Mouse (Mus musculus): ENCODE data around the gene Tead1. TPM values are rescaled to one million over a fixed set of nuclear protein-coding genes. Genes with fewer than 3 reads are reported as not detected.

Gene Tead1
- polyA plus RNA-seq, 1 experiment from 2014 or later, result 36.2 TPM

DNA sequence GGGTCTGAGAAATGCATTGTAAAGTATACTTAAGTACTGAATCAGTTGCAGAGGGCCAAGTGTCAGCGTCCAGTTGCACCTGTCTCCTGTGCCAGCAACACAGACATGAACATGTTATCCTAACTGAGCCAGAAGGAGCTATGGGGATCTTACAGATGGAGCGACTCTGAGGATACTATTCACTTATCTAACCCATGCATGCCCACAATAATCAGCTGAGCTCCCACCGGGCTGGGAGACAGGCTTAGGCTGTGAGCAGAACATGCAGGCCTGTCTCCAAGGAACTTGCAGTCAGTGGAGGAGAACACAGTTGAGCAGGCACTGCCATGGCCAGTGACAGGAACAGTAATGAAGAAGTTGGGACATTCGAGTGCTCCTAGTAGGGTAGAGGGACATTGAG, 42.7 kb downstream of the Tead1 start:
- WGBS, result 79% methylated on average over 4 of the region's 4 CpGs
- Histone ChIP-seq H3K27ac (ENCODE audit: low read length) (no peak overlapping the region), H3K4me1 (ENCODE audit: control insufficient read depth, insufficient read depth, low read length) (peaks cover 28% of the 10 kb centered on the region)

DNA sequence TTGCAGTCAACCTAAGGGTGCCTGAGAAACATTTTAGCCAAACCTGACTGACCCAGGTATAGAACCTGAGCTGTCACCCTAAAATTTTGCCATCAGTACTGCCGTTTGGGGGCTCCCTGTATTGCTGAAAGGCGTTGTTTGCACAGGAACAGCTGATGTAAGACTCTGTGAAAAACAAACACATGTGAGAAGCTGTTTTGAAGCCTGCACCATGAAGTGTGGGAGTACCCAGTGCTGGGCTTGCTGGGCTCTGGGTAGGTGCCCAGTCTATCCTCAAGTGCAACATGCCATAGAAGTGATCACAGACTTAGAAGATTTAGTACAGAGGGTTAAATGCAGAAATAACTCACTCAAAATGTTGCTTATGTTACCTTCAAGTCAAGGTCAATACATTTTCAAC, 49.3 kb downstream of the Tead1 start:
- H3K27me3 ChIP-seq (ENCODE audit: control insufficient read depth, insufficient read depth, low read length), result no peaks in the 10 kb centered on the region
- H3K4me3 ChIP-seq (ENCODE audit: low read depth, low read length), result no peak overlapping the region
- 41% methylated on average over 2 of the region's 2 CpGs for WGBS
- H3K4me1 ChIP-seq (ENCODE audit: control insufficient read depth, insufficient read depth, low read length), result peaks cover 23% of the 10 kb centered on the region; the same call in 1 of the 2 replicates
- H3K27ac ChIP-seq (ENCODE audit: low read length), result no peak overlapping the region
- no peak overlapping the region for H3K4me2 ChIP-seq (replicated peaks; ENCODE audit: low read depth, low read length)
- no peaks in the 10 kb centered on the region for H3K9me3 ChIP-seq (ENCODE audit: control insufficient read depth, low read depth, low read length)
- no peaks in the 10 kb centered on the region for H3K36me3 ChIP-seq (ENCODE audit: control insufficient read depth, insufficient read depth, low read length)
- ATAC-seq (ENCODE audit: insufficient number of reproducible peaks, insufficient read depth, low FRiP score, low read depth), result no peak
- H3K9ac ChIP-seq (replicated peaks; ENCODE audit: low read depth, low read length), result no peak overlapping the region

More for the DNA sequence above, 42.7 kb downstream of the Tead1 start:
- Histone ChIP-seq H3K27me3 (ENCODE audit: control insufficient read depth, insufficient read depth, low read length) (no peaks in the 10 kb centered on the region), H3K4me2 (replicated peaks; ENCODE audit: low read depth, low read length) (no peak overlapping the region), H3K36me3 (ENCODE audit: control insufficient read depth, insufficient read depth, low read length) (no peaks in the 10 kb centered on the region), H3K4me3 (ENCODE audit: low read depth, low read length) (no peak overlapping the region), H3K9ac (replicated peaks; ENCODE audit: low read depth, low read length) (no peak overlapping the region), H3K9me3 (ENCODE audit: control insufficient read depth, low read depth, low read length) (no peaks in the 10 kb centered on the region)
- no peak for ATAC-seq (ENCODE audit: insufficient number of reproducible peaks, insufficient read depth, low FRiP score, low read depth)

DNA sequence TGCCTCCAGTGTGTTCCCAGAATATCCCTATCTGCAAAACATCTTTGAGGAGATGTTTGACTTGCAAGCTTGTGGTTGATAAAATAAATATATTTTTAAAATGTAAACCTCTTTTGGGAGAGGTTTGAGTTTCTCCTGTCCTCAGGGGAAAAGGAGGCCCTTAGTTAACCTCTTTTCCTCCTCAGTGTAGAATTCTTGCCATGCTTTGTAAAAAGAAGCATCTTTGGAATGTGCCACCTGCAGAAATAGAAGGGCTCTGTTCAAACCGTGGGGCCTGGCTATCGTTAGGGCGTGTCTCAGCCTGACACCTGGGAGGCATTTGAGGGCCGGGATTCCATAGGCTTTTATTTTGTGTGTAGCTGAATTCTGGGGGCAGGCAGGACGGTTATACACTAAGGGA, 51.1 kb downstream of the Tead1 start:
- 35% methylated on average over 5 of the region's 5 CpGs for WGBS
- H3K36me3 ChIP-seq (ENCODE audit: control insufficient read depth, insufficient read depth, low read length), result no peaks in the 10 kb centered on the region
- H3K4me1 ChIP-seq (ENCODE audit: control insufficient read depth, insufficient read depth, low read length), result peaks cover 27% of the 10 kb centered on the region; the same call in 1 of the 2 replicates
- no peak overlapping the region for H3K4me3 ChIP-seq (ENCODE audit: low read depth, low read length)
- no peak for ATAC-seq (ENCODE audit: insufficient number of reproducible peaks, insufficient read depth, low FRiP score, low read depth)
- H3K4me2 ChIP-seq (replicated peaks; ENCODE audit: low read depth, low read length), result no peak overlapping the region
- no peaks in the 10 kb centered on the region for H3K9me3 ChIP-seq (ENCODE audit: control insufficient read depth, low read depth, low read length)
- H3K9ac ChIP-seq (replicated peaks; ENCODE audit: low read depth, low read length), result no peak overlapping the region
- no peaks in the 10 kb centered on the region for H3K27me3 ChIP-seq (ENCODE audit: control insufficient read depth, insufficient read depth, low read length)
- no peak overlapping the region for H3K27ac ChIP-seq (ENCODE audit: low read length)

DNA sequence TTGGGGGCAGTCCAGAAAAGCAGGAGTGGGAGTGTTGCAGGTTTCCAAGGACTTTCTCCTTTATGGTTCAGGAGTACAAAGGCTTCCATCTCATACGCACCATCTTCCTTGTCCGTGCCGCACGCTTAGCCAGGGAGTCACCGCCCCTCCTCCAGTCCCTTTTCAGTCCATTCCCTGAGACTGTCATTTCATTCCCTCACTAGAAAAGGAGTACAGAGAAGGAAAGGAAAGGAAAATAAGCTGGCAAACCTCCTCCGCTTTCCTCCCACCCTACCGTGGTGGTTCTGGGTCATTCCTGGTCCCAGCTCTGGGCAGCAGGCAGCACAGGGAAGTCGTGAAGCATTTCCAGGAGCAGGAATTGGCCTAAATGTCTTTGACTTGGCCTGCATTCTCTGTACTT, 52.5 kb downstream of the Tead1 start:
- Histone ChIP-seq H3K4me3 (ENCODE audit: low read depth, low read length) (no peak overlapping the region), H3K36me3 (ENCODE audit: control insufficient read depth, insufficient read depth, low read length) (no peaks in the 10 kb centered on the region), H3K9ac (replicated peaks; ENCODE audit: low read depth, low read length) (no peak overlapping the region), H3K27me3 (ENCODE audit: control insufficient read depth, insufficient read depth, low read length) (no peaks in the 10 kb centered on the region), H3K9me3 (ENCODE audit: control insufficient read depth, low read depth, low read length) (no peaks in the 10 kb centered on the region), H3K27ac (ENCODE audit: low read length) (no peak overlapping the region), H3K4me1 (ENCODE audit: control insufficient read depth, insufficient read depth, low read length) (peaks cover 27% of the 10 kb centered on the region; the same call in 1 of the 2 replicates), H3K4me2 (replicated peaks; ENCODE audit: low read depth, low read length) (no peak overlapping the region)
- ATAC-seq (ENCODE audit: insufficient number of reproducible peaks, insufficient read depth, low FRiP score, low read depth), result no peak
- 66% methylated on average over 8 of the region's 8 CpGs for WGBS

DNA sequence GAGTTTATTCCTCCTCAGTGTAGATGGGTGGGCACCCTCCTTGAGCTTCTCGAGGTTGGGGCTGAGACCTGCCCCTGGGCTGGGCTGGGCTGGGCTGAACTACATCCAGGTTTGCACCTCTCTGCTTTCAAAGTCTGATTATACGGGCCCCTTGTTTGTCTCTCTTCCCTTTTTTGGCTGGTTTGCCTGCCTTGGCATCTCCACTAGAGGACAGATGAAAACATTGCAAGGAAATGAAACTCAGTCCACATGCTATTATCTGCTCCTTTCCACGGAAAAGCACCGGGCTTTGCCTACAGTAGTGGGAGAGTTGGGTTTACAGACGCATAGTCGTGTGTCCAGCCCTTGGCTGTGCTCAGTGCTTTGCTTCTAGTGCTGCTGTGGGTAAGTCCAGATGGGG, 60.1 kb downstream of the Tead1 start:
- ATAC-seq (ENCODE audit: insufficient number of reproducible peaks, insufficient read depth, low FRiP score, low read depth), result no peak
- no peaks in the 10 kb centered on the region for H3K36me3 ChIP-seq (ENCODE audit: control insufficient read depth, insufficient read depth, low read length)
- no peak overlapping the region for H3K4me3 ChIP-seq (ENCODE audit: low read depth, low read length)
- WGBS, result 72% methylated on average over 6 of the region's 6 CpGs
- H3K9me3 ChIP-seq (ENCODE audit: control insufficient read depth, low read depth, low read length), result no peaks in the 10 kb centered on the region
- H3K27ac ChIP-seq (ENCODE audit: low read length), result no peak overlapping the region
- H3K4me1 ChIP-seq (ENCODE audit: control insufficient read depth, insufficient read depth, low read length), result peaks cover 35% of the 10 kb centered on the region
- no peak overlapping the region for H3K9ac ChIP-seq (replicated peaks; ENCODE audit: low read depth, low read length)
- no peak overlapping the region for H3K4me2 ChIP-seq (replicated peaks; ENCODE audit: low read depth, low read length)
- no peaks in the 10 kb centered on the region for H3K27me3 ChIP-seq (ENCODE audit: control insufficient read depth, insufficient read depth, low read length)

DNA sequence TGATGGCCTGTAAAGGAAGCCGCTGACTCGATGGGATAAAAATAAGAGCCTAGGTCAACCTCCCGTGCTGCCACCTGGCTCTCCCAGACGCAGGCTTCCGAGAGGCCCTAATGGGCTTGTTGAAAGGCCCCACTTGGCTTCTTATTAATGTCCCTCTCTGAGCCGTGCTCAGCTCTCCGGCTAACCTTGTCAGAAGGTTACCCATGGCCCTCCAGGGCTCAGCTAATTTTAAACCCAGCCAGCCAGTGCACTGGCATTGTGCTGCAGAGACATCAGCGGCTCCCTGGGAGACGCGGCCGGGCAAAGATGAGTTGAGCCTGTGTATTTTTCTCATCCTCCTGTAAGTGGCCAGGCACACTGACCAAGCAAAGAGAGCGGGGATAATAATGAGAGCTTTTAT, 62.7 kb downstream of the Tead1 start:
- Histone ChIP-seq H3K4me3 (ENCODE audit: low read depth, low read length) (no peak overlapping the region), H3K4me2 (replicated peaks; ENCODE audit: low read depth, low read length) (no peak overlapping the region), H3K4me1 (ENCODE audit: control insufficient read depth, insufficient read depth, low read length) (peaks cover 45% of the 10 kb centered on the region), H3K36me3 (ENCODE audit: control insufficient read depth, insufficient read depth, low read length) (no peaks in the 10 kb centered on the region), H3K9ac (replicated peaks; ENCODE audit: low read depth, low read length) (no peak overlapping the region), H3K27ac (ENCODE audit: low read length) (no peak overlapping the region; the same call in 1 of the 2 replicates), H3K27me3 (ENCODE audit: control insufficient read depth, insufficient read depth, low read length) (no peaks in the 10 kb centered on the region), H3K9me3 (ENCODE audit: control insufficient read depth, low read depth, low read length) (no peaks in the 10 kb centered on the region)
- WGBS, result 23% methylated on average over 12 of the region's 12 CpGs
- no peak for ATAC-seq (ENCODE audit: insufficient number of reproducible peaks, insufficient read depth, low FRiP score, low read depth)

DNA sequence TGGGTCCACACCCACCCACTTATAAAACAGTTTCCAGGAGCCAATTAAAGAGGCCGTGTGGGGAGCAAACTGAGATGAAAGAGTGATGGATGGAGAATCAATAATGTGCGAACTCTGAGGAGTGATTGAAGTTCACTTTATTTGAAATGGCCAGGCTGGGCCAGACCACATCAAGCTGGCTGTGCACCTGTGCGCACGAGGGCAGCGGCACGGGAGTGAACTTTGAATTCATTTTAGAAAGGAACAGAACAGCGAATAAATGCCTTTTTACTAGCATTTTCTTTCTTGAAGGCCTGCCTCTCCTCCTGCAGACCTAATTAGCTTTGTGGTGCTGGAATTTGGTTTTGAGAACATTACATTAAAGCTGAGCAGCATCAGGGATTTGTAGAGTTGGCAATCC, 63.9 kb downstream of the Tead1 start:
- H3K4me2 ChIP-seq (replicated peaks; ENCODE audit: low read depth, low read length), result peak overlapping the region; percentile 19; the same call in 1 of the 2 replicates
- no peak overlapping the region for H3K4me3 ChIP-seq (ENCODE audit: low read depth, low read length)
- H3K36me3 ChIP-seq (ENCODE audit: control insufficient read depth, insufficient read depth, low read length), result no peaks in the 10 kb centered on the region
- no peaks in the 10 kb centered on the region for H3K27me3 ChIP-seq (ENCODE audit: control insufficient read depth, insufficient read depth, low read length)
- WGBS, result 37% methylated on average over 7 of the region's 7 CpGs
- H3K27ac ChIP-seq (ENCODE audit: low read length), result peak overlapping the region; percentile 80; the same call in 1 of the 2 replicates
- H3K9ac ChIP-seq (replicated peaks; ENCODE audit: low read depth, low read length), result no peak overlapping the region
- no peak for ATAC-seq (ENCODE audit: insufficient number of reproducible peaks, insufficient read depth, low FRiP score, low read depth)
- peaks cover 42% of the 10 kb centered on the region for H3K4me1 ChIP-seq (ENCODE audit: control insufficient read depth, insufficient read depth, low read length)
- H3K9me3 ChIP-seq (ENCODE audit: control insufficient read depth, low read depth, low read length), result no peaks in the 10 kb centered on the region

DNA sequence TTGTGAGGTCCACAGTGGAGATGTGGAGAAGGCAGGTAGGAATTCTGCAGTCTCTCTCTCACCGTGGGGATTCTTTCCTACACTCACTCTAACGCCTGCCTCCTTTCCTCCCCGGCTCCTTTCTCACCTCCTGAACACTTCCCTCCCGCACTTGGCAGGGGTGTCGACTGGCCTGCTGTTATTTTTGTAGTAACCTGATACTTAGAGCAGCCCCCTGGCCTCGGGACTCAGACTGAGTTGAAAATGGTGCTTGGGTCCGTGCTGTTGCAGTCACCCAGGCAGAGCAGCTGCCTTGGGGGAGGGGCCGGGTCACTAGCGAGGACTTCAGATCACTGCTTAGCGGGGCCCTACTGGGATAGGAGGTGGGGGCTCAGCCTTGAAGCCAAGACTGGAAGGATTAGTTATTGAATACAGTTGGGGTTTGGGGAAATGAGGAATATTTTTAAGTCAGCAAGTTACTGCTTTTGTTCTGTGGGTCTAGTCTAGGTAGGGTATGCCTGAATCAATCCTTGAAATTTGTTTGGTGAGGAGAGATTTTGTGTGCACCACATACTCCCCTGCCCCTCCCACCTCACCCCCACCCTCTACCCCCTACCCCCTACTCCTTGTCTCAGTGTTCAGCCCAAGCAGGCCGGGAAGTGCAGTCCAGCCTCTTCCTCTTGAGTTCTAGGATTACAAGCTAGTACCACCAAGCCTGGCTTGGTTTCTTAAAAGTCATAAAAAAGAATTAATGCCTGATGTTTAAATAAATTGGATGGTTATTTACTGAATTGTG, 64.7 kb downstream of the Tead1 start:
- Histone ChIP-seq H3K4me1 (ENCODE audit: control insufficient read depth, insufficient read depth, low read length) (peaks cover 46% of the 10 kb centered on the region), H3K9ac (replicated peaks; ENCODE audit: low read depth, low read length) (no peak overlapping the region), H3K9me3 (ENCODE audit: control insufficient read depth, low read depth, low read length) (no peaks in the 10 kb centered on the region), H3K4me2 (replicated peaks; ENCODE audit: low read depth, low read length) (peak overlapping the region; percentile 19; the same call in 1 of the 2 replicates), H3K27me3 (ENCODE audit: control insufficient read depth, insufficient read depth, low read length) (no peaks in the 10 kb centered on the region), H3K36me3 (ENCODE audit: control insufficient read depth, insufficient read depth, low read length) (no peaks in the 10 kb centered on the region), H3K27ac (ENCODE audit: low read length) (peak overlapping the region; percentile 80; the same call in 1 of the 2 replicates), H3K4me3 (ENCODE audit: low read depth, low read length) (no peak overlapping the region)
- peak; percentile 86; the same call in 1 of the 2 replicates for ATAC-seq (ENCODE audit: insufficient number of reproducible peaks, insufficient read depth, low FRiP score, low read depth)
- 4% methylated on average over 11 of the region's 11 CpGs for WGBS

Measured in stomach, embryonic 14.5 days (tissue).